ENCODE assay signal across 8 mouse cellular contexts in genomic region chr3:151837749-151838148, GRCm38 (mm10). TPM values are rescaled to one million over a fixed set of nuclear protein-coding genes. Genes with fewer than 3 reads are reported as not detected.
DNase-seq lines count a peak whose midpoint lies in the region; ATAC-seq and TF ChIP-seq lines count a peak whose summit lies in the region.

No protein-coding gene starts in this region.

- no peaks in the 10 kb centered on the region for H3K27me3 ChIP-seq in neural tube, embryonic 11.5 days (ENCODE audit: control insufficient read depth, insufficient read depth, low read length)
- H3K27me3 ChIP-seq in liver, postnatal 0 days (ENCODE audit: insufficient read depth, low read length) = no peaks in the 10 kb centered on the region

- H3K4me3 ChIP-seq in neural tube, embryonic 11.5 days (ENCODE audit: low read depth, low read length) = no peak overlapping the region; the same call in 1 of the 2 replicates
- no peak overlapping the region; the same call in 1 of the 2 replicates for H3K4me3 ChIP-seq in liver, postnatal 0 days (ENCODE audit: low read depth, low read length)

- H3K9ac ChIP-seq in neural tube, embryonic 11.5 days (ENCODE audit: low read length) = no peak overlapping the region; the same call in 1 of the 2 replicates
- no peak overlapping the region for H3K9ac ChIP-seq in liver, postnatal 0 days (replicated peaks)

- H3K4me1 ChIP-seq in neural tube, embryonic 11.5 days (ENCODE audit: control insufficient read depth, insufficient read depth, low read length) = 0 out of 2 replicates have a peak, but pooled peaks cover 3% of the 10 kb centered on the region
- peaks cover 11% of the 10 kb centered on the region for H3K4me1 ChIP-seq in liver, postnatal 0 days (ENCODE audit: insufficient read depth)

- H3K36me3 ChIP-seq in neural tube, embryonic 11.5 days (ENCODE audit: control insufficient read depth, insufficient read depth, low read length) = no peaks in the 10 kb centered on the region
- no peaks in the 10 kb centered on the region for H3K36me3 ChIP-seq in liver, postnatal 0 days (replicated peaks; ENCODE audit: insufficient read depth, low read length)

- no peaks in the 10 kb centered on the region for H3K9me3 ChIP-seq in neural tube, embryonic 11.5 days (ENCODE audit: control insufficient read depth, low read length)
- no peaks in the 10 kb centered on the region for H3K9me3 ChIP-seq in liver, postnatal 0 days (ENCODE audit: low read length)

- ATAC-seq in neural tube, embryonic 11.5 days (ENCODE audit: insufficient read depth, low FRiP score, low TSS enrichment) = no peak
- no peak for ATAC-seq in liver, postnatal 0 days

- 51% methylated on average over 9 of the region's 9 CpGs for WGBS in neural tube, embryonic 11.5 days
- WGBS in liver, postnatal 0 days (ENCODE audit: insufficient replicate concordance) = 35% methylated on average over 9 of the region's 9 CpGs

- H3K4me2 ChIP-seq in neural tube, embryonic 11.5 days (ENCODE audit: low read depth) = peak overlapping the region; percentile 87
- peak overlapping the region; percentile 76 for H3K4me2 ChIP-seq in liver, postnatal 0 days (ENCODE audit: low read depth, low read length)

- TF ChIP-seq EP300 in liver, postnatal 0 days (IDR thresholded peaks at IDR 0.05; ENCODE audit: low read depth) = no peak

- DNase-seq in embryo, embryonic 11 days = peak; percentile 21
- no peak for DNase-seq in embryo, embryonic 10 days (ENCODE audit: low spot score)
- no peak for DNase-seq in neural tube, embryonic 11.5 days (ENCODE audit: low spot score)
- DNase-seq in neural tube, embryonic 10.5 days (ENCODE audit: extremely low spot score, low spot score) = no peak
- no peak for DNase-seq in liver, postnatal 0 days
- DNase-seq in c-Kit-positive CD71-positive TER-119-positive erythroid progenitor cells, embryonic 14.5 days (ENCODE audit: low spot score) = no peak
- DNase-seq in layer of hippocampus, adult 9-10 months (ENCODE audit: low spot score) = no peak
- DNase-seq in urinary bladder, postnatal 10 days (ENCODE audit: low spot score) = no peak

- no peak overlapping the region for H3K27ac ChIP-seq in neural tube, embryonic 11.5 days (ENCODE audit: low read depth, low read length)
- no peak overlapping the region for H3K27ac ChIP-seq in liver, postnatal 0 days (ENCODE audit: low read depth)

- TF ChIP-seq CTCF in liver, postnatal 0 days (IDR thresholded peaks at IDR 0.05; ENCODE audit: low read depth) = no peak

RNA-seq across cellular contexts. Expression of gene Ptgfr, which starts 0.3 kb away (rescaled TPM):
- 2.1 and 3.2 TPM in 2 replicates for polyA plus RNA-seq in neural tube, embryonic 11.5 days (2014; fragmentation: Nextera tagmentation; extraction: Ambion mirVana)
- not detected in 2 replicates for polyA plus RNA-seq in liver, postnatal 0 days (2015; fragmentation: Nextera tagmentation; extraction: Ambion mirVana)
